Mouse (Mus musculus) retina, adult 2 months (tissue): ENCODE measurements around the gene Sptb.

Experiments
- DNase-seq: peaks from one replicate; pipeline ENCODE4 v3.0.0-alpha.2; 2012; ENCODE audit warnings: low read depth, low spot score

Sptb gene

DNA sequence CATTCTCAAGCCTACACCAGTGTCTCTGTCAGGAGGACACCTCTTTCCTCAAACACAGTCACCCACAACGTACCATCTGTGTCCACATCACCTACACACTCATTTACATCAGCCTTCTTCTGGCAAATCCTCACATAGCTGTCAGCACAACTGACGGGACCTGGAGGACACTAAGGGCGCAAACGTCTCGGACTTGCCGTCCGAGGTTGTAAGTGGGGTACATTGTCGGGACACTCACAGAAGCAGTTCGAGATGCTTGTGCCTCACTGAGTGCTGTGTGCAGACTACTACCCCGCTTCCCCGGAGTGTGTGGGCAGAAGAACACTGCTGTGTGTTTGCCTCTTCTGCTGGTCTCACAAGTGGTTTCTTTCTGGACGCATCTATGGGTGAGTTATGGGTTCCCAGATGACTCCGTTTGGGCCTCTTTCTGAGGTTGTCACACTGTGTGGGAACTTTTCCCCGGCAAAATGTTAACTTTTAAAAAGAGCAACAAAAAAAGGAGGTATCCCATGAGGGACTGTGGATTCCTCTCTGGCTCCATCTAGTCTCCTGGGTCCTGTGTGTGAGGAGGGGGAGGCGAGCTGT, 164.5 kb downstream of the Sptb start:
- no peak for DNase-seq

DNA sequence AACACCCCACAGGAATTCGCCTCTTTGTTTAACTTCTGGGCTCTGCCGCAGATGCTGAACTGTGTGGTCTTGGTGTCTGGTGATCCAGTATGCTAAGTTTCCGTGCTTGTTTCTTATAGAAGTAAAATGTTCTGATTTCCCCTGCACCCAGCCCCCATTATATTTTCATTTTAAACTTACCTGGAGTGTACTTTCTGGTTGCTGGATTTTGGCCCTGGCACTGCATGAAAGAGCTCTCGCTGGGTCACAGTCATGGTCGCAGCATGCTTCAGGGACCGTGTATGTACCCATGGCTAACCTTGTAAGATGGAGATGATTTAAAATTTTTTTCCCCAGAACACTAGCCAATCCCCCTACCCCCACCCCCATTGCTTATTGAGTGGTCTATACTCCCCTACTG, 168.5 kb downstream of the Sptb start:
- no peak for DNase-seq

DNA sequence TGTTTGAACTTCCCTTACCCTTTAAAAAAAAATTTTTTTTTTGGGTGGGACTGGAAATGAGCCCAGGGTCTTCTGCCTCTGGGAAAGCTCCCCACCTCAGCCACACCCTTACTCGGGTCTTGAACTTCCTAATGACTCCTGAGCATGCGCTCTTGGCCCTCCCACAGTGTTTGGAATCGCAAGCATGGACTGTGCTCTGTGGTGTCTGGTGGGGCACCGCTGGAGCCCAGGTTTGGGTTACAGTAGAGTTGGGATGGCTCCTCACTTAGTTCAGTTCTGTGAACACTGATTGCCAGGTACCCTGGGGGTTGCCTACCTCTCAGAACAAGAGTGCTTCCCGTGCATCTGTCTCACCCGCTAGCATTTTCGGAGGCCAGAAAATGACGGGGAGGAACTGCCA, 168.9 kb downstream of the Sptb start:
- no peak for DNase-seq

DNA sequence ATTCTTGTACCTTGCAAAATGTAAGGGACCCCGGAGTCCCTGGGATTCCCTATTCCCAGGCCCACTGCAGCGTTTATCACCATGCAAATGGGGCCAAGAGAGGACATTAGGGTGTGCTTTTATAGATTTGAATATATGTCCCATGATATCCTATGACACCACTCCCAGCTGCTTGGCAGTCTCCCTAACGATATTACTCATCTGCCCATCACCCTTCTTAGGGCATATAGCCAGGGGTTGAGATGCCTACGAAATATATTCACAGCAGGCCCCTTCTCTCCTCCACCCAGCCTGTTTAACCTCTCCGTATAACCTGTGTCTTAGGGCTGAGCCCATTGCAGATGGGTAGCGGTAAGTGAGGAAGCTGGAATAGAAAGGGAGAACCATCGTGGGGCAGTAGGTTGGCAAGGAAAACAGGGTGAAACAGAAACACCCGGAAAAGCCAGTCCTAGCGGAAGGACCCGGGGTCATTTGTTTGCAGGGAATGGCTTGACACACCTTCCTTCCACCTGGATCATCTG, 169.6 kb downstream of the Sptb start:
- no peak for DNase-seq

DNA sequence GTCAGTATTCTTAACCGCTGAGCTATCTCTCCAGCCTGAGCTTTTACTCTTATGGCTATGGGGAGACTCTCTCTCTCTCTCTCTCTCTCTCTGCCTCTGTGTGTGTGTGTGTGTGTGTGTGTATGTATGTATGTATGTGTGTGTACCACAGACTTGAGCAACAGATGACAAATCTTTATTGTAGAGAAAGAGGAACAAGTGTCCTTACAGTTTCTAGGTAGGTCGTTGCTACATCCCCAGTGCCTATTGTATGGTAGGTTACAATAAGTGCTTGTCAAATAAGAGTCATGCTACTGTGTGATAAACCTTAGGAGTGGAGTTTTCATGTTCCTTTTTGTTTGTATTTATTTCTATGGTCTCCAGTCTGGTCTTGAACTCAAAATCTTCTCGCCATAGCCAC, 170.2 kb downstream of the Sptb start:
- DNase-seq = no peak

DNA sequence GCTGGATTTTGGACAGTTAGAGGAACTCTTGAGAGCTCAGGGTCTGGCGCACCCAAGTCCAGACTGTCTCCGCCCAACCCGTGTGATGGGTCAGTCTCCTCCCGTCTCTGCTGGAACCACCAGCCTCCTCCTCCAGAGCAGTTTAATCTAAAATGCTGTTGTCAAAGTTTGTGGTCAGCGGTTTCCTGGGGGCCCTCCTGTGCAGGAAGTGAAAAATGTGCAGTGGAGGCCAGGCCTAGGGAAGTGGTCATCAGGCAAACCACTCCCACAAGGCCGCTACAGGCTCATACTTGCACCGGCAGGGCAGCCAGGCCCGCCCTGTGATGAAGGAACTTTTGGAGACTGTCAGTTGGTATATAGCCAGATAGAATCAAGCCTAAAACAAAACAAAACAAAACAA, 172.9 kb downstream of the Sptb start:
- DNase-seq = no peak

DNA sequence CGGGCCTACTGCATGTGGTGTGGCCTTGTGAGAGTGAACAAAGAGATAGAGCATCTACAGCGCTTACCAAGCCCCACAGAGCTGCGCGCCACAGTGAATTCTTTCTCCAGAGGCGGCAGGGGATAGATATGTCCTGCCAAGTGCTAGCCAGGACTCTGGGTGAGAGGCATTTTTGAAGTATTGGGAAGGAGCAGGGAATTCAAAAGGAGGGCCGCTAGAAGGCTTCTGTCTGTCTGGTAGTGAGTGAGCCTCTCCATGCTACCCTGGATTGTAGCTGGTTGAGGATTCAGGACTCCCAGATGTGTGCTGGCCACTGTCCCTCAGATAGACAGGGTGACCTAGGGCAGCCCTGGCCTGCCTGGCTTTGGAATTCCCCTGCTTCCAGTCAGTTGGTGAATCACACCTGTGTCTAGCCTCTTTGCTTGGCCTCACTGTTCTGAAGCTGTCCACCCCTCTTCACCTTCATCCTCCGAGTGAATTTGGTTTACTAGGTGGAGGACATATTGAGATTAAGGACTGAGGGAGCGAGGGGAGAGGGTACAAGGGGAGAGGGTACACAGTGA, 173.7 kb downstream of the Sptb start:
- DNase-seq = no peak

DNA sequence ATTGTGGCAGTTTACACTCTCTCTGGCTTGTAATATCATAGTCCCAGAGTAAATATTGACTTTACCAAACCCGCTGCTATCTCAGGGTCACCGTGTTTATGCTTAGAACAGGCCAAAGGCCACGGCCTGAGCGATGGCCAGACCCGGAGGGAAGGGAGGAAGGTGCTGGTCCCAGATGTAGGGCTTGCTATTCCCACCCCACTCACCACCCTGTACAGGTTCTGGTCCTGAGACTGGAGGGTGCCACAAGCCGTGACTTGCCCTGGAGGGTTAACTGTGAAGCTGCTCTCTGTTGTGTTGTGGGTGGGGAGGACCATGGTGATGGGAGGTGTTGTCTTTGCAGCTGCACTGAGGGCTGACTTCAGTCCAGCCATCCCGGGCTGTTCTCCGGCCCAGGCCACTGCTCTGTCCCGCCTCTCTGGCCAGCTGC, 174.9 kb downstream of the Sptb start:
- DNase-seq = no peak

DNA sequence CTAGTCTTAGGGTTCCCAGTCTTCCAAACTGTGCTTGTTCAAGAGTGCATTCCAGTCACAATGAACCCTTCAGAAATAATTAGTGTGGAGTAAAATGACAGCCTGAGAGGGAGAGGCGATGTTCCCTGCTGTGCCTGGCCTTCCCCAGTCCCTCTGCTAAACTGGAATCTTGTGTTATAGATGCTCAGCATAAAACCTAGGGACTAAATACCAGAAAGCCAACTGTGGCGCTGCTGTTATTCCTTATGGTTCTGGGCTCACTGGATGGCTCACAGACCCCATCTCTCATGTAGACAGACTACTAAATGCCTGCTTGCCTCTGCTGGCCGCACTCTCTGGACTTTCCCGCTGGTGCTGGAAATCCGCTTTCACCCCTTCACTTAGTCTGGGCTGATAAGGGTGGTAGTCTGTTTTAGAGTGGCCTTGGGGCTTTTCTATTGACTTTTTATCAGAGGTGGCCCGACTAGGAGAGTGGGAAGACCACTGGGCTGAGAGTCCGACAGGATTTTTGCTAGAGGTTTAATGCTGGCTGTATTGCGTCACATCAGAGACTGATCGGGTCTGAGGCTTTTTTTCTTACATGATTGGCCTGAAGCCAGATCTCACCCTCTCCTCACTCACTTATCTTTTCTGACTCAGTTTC, 175.6 kb downstream of the Sptb start:
- no peak for DNase-seq

DNA sequence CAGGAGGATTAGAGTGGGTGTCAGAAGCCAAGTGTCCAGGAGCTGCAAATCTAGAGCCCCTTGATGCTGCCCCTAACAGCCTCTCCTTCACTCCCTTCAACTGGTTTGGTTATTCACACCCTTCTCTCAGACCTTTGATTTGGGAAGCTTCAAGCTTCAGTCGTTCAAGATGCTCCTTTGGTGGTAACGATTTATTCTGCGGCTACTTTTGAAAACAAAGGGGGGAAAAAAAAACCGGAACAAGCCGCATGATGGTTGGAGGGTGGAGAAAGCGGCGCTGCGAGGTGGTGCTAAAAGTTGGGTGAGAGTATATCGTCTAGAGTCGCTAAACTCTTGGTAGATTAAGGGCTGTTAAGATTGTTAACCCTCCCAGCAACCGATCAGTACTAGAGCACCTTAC, 176.1 kb downstream of the Sptb start:
- DNase-seq = no peak

DNA sequence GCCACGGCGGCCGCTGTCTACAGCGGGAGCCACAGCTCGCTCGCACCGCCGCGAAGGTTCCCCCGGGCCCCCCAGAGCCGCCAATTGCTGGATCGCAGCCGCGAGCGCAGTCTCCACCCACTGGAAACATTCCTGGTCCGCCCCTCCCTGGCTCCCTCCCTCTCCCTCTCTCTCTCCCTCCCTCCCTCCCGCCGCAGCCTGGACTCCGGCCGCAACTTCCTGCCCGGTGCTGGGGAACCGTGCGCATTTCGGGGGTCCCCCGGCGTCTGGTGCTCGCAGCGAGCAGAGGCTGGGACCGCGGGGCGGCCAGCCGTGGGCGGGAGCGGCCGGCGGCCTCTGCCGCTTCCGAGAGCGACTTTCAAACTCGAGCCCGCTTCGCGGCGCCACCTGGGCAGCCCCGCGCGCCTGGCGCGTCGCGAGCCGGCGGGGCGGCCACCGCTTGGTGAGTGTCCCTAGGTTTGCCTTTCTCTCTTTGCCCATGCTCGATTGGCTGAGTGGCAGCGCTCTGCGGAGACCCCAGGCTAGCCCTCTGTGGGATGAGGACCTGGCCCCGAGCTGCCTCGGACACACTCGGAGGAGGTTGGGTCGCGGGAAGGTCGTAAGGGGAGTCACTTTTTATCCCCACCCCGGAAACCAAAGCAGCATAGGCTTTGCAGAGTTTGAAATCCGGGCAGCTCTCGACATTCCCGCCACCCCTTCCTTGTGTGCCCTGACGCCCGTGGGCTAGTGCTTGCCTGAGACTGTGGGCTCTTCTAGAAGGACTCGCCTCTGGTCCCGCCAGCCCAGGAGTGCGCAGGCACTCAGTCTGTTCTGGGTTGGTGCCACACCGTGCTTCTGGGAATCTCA, 176.7 kb downstream of the Sptb start:
- no peak for DNase-seq

DNA sequence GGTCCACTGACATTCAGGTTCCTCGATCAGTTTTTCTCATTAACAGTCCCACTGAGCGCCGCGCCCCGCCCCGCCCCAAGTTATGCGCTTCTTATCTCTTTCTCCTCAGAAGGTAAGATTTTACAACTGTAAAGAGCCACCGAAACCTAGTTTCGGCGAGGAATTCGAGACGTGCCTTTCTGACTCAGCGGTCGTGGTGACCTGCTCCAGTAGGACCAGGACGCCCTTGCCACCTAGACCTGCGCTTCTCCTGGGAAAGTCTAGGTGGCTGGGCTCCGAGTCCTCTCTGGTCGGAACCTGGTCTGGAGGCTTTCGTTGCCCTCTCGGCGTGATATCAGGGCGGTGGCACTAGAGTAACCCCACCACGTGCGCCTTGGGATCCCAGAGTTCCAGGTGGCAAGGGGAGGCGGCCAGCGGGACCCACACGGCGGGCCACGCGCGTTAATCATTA, 177.4 kb downstream of the Sptb start:
- DNase-seq = no peak

DNA sequence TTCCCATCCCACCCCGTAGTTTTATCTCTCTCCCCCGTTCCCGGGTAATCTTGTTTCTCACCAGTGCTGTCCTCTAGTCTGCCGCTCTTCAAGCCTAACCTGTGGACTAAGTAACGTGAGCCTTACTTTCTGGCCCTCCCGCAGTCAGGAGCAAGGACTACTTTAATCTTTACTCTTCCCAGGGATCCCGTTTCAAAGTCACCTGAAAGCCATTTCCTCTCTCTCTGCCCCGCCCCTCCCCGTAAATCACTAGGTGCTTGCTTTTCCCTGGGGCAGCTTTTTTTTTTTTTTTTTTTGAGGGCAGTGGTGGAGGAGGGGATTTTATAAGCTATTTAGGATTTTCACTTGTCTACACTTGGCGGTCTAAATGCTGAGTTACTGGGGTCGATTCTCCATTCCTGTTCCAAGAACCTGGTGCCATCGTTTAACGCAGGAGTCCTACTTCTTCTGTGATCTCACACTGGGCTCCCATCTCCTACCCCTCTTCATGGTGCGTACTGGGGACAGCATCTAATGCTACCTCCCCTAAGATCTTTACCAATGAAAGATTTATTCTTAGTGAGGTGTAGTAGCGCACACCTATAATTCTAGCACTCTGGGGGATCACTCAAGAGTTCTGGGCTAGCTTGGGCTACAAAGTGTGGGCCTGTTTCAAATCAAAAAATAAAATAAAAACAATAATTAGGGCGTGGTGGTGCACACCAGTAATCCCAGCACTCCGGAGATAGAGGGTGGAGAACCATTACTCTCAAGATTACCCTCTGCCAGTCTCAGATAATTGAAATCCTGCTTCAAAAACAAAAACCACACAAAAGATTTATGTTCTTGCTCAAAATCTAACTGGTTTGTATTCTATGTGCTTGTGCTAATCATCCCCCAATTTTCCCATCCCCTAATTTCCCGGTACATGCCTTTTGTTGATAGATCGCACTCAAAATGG, 178.1 kb downstream of the Sptb start:
- DNase-seq = no peak

DNA sequence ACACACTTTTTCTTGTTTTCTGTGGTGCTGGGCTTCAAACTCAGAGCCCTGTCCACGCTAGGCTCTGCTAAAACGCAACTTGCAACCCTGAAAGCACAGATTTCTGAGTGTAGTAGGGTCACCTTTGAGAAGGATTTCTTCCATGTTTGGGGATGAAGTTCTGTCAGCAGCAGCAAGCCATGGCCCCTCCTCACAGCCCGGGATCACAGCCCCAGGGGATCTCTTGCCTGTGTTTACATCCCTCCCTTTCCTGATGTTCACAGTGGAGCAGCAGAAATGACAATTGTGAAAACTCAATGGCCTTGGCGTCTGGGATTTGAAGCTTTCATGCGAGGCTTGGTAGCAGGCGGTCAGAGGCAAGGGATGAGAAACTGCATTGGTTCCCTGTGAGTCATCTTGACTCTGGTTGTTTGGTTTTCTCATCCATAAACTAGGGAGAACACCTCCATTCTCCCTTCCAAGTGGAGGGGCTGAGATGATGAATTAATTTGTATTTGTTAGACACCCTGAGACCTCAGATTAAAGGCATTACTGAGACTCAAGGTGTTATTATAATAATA, 179.7 kb downstream of the Sptb start, which contains the start of gene Plekhg3:
Plekhg3 (plus strand) TSS at position 312 of the 560 bp plus-strand sequence.
- DNase-seq = no peak
